Mouse (Mus musculus): ENCODE measurements around the gene Slc22a7. TPM values are rescaled to one million over a fixed set of nuclear protein-coding genes. Genes with fewer than 3 reads are reported as not detected.

The Slc22a7 gene
- total and polyA plus RNA-seq, 3 experiments: not detected

- Histone ChIP-seq H3K36me3 (replicated peaks) (no peaks in the 10 kb centered on the region), H3K9me3 (replicated peaks) (no peaks in the 10 kb centered on the region), H3K27me3 (ENCODE audit: insufficient read depth, low read length) (peaks cover 42% of the 10 kb centered on the region), H3K4me1 (ENCODE audit: insufficient read depth, low read depth, low read length) (no peaks in the 10 kb centered on the region), H3K4me3 (ENCODE audit: low read depth, low read length) (no peak overlapping the region)
- no peak for DNase-seq (ENCODE audit: low spot score)
- ATAC-seq (ENCODE audit: extremely low read depth, insufficient number of reproducible peaks, low FRiP score, poor library complexity, severe bottlenecking): no peak
- TF ChIP-seq TAL1 (conservative IDR thresholded peaks at IDR 0.05; ENCODE audit: low read depth, low read length) (no peak), GATA2 (IDR thresholded peaks at IDR 0.05; ENCODE audit: borderline replicate concordance, low read depth, low read length) (no peak), POLR2AphosphoS5 (IDR thresholded peaks at IDR 0.05; ENCODE audit: insufficient replicate concordance, low read depth, low read length) (no peak), CTCF (IDR thresholded peaks at IDR 0.05; ENCODE audit: low read depth, low read length) (no peak), GATA1 (IDR thresholded peaks at IDR 0.05; ENCODE audit: borderline replicate concordance, low read length) (no peak)
Observed at GRCm38 (mm10) chr17:46477286-46477685, 39.0 kb upstream of the Slc22a7 start.

GRCm38 (mm10) chr17:46476601-46477000, 38.3 kb upstream of the Slc22a7 start:
- Histone ChIP-seq H3K27me3 (ENCODE audit: insufficient read depth, low read length) (peaks cover 42% of the 10 kb centered on the region), H3K9me3 (replicated peaks) (no peaks in the 10 kb centered on the region), H3K4me1 (ENCODE audit: insufficient read depth, low read depth, low read length) (no peaks in the 10 kb centered on the region), H3K4me3 (ENCODE audit: low read depth, low read length) (no peak overlapping the region), H3K36me3 (replicated peaks) (no peaks in the 10 kb centered on the region)
- TF ChIP-seq GATA2 (IDR thresholded peaks at IDR 0.05; ENCODE audit: borderline replicate concordance, low read depth, low read length) (no peak), CTCF (IDR thresholded peaks at IDR 0.05; ENCODE audit: low read depth, low read length) (no peak), POLR2AphosphoS5 (IDR thresholded peaks at IDR 0.05; ENCODE audit: insufficient replicate concordance, low read depth, low read length) (no peak), TAL1 (conservative IDR thresholded peaks at IDR 0.05; ENCODE audit: low read depth, low read length) (no peak)
- no peak for ATAC-seq (ENCODE audit: extremely low read depth, insufficient number of reproducible peaks, low FRiP score, poor library complexity, severe bottlenecking)
- DNase-seq (ENCODE audit: low spot score): no peak

GRCm38 (mm10) chr17:46467830-46468229, 29.6 kb upstream of the Slc22a7 start:
- peaks cover 21% of the 10 kb centered on the region for H3K27me3 ChIP-seq (ENCODE audit: insufficient read depth, low read length)
- no peaks in the 10 kb centered on the region for H3K36me3 ChIP-seq (replicated peaks)
- no peak overlapping the region for H3K4me3 ChIP-seq (ENCODE audit: low read depth, low read length)
- no peaks in the 10 kb centered on the region for H3K9me3 ChIP-seq (replicated peaks)
- ATAC-seq (ENCODE audit: extremely low read depth, insufficient number of reproducible peaks, low FRiP score, poor library complexity, severe bottlenecking): no peak
- H3K4me1 ChIP-seq (ENCODE audit: insufficient read depth, low read depth, low read length): no peaks in the 10 kb centered on the region
- no peak for DNase-seq (ENCODE audit: low spot score)
- no peak for TF ChIP-seq CTCF (IDR thresholded peaks at IDR 0.05; ENCODE audit: low read depth, low read length)

GRCm38 (mm10) chr17:46462226-46462625, 24.0 kb upstream of the Slc22a7 start:
- H3K4me3 ChIP-seq (ENCODE audit: low read depth, low read length): no peak overlapping the region
- no peaks in the 10 kb centered on the region for H3K36me3 ChIP-seq (replicated peaks)
- DNase-seq (ENCODE audit: low spot score) (no peak), ATAC-seq (ENCODE audit: extremely low read depth, insufficient number of reproducible peaks, low FRiP score, poor library complexity, severe bottlenecking) (no peak)
- H3K9me3 ChIP-seq (replicated peaks): no peaks in the 10 kb centered on the region
- TF ChIP-seq POLR2AphosphoS5 (IDR thresholded peaks at IDR 0.05; ENCODE audit: insufficient replicate concordance, low read depth, low read length) (no peak), GATA2 (IDR thresholded peaks at IDR 0.05; ENCODE audit: borderline replicate concordance, low read depth, low read length) (no peak), CTCF (IDR thresholded peaks at IDR 0.05; ENCODE audit: low read depth, low read length) (no peak), GATA1 (IDR thresholded peaks at IDR 0.05; ENCODE audit: borderline replicate concordance, low read length) (no peak), TAL1 (conservative IDR thresholded peaks at IDR 0.05; ENCODE audit: low read depth, low read length) (no peak)
- H3K27me3 ChIP-seq (ENCODE audit: insufficient read depth, low read length): peaks cover 11% of the 10 kb centered on the region
- no peaks in the 10 kb centered on the region for H3K4me1 ChIP-seq (ENCODE audit: insufficient read depth, low read depth, low read length)

DNA sequence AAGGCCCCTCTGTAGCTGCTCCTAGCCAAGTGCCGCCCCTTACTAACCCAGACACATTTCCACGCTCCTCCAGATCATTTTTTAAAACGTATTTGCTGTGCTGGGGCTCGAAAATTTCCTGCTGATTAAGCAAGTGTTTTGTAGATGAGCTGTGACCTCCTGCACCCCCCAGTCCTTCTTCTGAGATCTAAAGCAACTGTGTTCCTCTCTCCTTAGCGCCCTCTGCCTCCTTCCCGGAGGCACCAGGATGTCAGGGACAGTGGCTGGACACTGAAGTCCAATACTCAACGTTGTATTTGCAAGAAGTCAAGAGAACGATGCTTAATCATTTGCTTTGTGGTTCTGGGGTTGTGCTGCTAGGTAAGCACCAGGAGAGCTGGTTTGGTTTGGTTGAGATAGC, 23.1 kb upstream of the Slc22a7 start:
- Histone ChIP-seq H3K36me3 (replicated peaks) (no peaks in the 10 kb centered on the region), H3K9me3 (replicated peaks) (no peaks in the 10 kb centered on the region), H3K4me1 (ENCODE audit: insufficient read depth, low read depth, low read length) (no peaks in the 10 kb centered on the region), H3K27me3 (ENCODE audit: insufficient read depth, low read length) (peaks cover 8% of the 10 kb centered on the region), H3K4me3 (ENCODE audit: low read depth, low read length) (no peak overlapping the region)
- TF ChIP-seq GATA2 (IDR thresholded peaks at IDR 0.05; ENCODE audit: borderline replicate concordance, low read depth, low read length): no peak
- no peak for TF ChIP-seq TAL1 (conservative IDR thresholded peaks at IDR 0.05; ENCODE audit: low read depth, low read length)
- TF ChIP-seq GATA1 (IDR thresholded peaks at IDR 0.05; ENCODE audit: borderline replicate concordance, low read length): no peak
- no peak for TF ChIP-seq CTCF (IDR thresholded peaks at IDR 0.05; ENCODE audit: low read depth, low read length)
- TF ChIP-seq POLR2AphosphoS5 (IDR thresholded peaks at IDR 0.05; ENCODE audit: insufficient replicate concordance, low read depth, low read length): no peak
- ATAC-seq (ENCODE audit: extremely low read depth, insufficient number of reproducible peaks, low FRiP score, poor library complexity, severe bottlenecking): no peak
- no peak for DNase-seq (ENCODE audit: low spot score)

- H3K4me3 ChIP-seq (ENCODE audit: low read depth, low read length): no peak overlapping the region
- DNase-seq (ENCODE audit: low spot score): no peak
- peaks cover 14% of the 10 kb centered on the region for H3K27me3 ChIP-seq (ENCODE audit: insufficient read depth, low read length)
- no peaks in the 10 kb centered on the region for H3K4me1 ChIP-seq (ENCODE audit: insufficient read depth, low read depth, low read length)
- no peak for ATAC-seq (ENCODE audit: extremely low read depth, insufficient number of reproducible peaks, low FRiP score, poor library complexity, severe bottlenecking)
- no peaks in the 10 kb centered on the region for H3K9me3 ChIP-seq (replicated peaks)
- TF ChIP-seq GATA2 (IDR thresholded peaks at IDR 0.05; ENCODE audit: borderline replicate concordance, low read depth, low read length): no peak
- TF ChIP-seq GATA1 (IDR thresholded peaks at IDR 0.05; ENCODE audit: borderline replicate concordance, low read length): no peak
- TF ChIP-seq POLR2AphosphoS5 (IDR thresholded peaks at IDR 0.05; ENCODE audit: insufficient replicate concordance, low read depth, low read length): no peak
- TF ChIP-seq CTCF (IDR thresholded peaks at IDR 0.05; ENCODE audit: low read depth, low read length): no peak
- no peak for TF ChIP-seq TAL1 (conservative IDR thresholded peaks at IDR 0.05; ENCODE audit: low read depth, low read length)
- no peaks in the 10 kb centered on the region for H3K36me3 ChIP-seq (replicated peaks)
Observed at GRCm38 (mm10) chr17:46460673-46461072, 22.4 kb upstream of the Slc22a7 start.

GRCm38 (mm10) chr17:46458439-46458838, 20.2 kb upstream of the Slc22a7 start:
- ATAC-seq (ENCODE audit: extremely low read depth, insufficient number of reproducible peaks, low FRiP score, poor library complexity, severe bottlenecking) (no peak), DNase-seq (ENCODE audit: low spot score) (no peak)
- no peaks in the 10 kb centered on the region for H3K9me3 ChIP-seq (replicated peaks)
- H3K4me3 ChIP-seq (ENCODE audit: low read depth, low read length): no peak overlapping the region
- H3K4me1 ChIP-seq (ENCODE audit: insufficient read depth, low read depth, low read length): no peaks in the 10 kb centered on the region
- TF ChIP-seq CTCF (IDR thresholded peaks at IDR 0.05; ENCODE audit: low read depth, low read length) (no peak), GATA2 (IDR thresholded peaks at IDR 0.05; ENCODE audit: borderline replicate concordance, low read depth, low read length) (no peak), GATA1 (IDR thresholded peaks at IDR 0.05; ENCODE audit: borderline replicate concordance, low read length) (no peak), TAL1 (conservative IDR thresholded peaks at IDR 0.05; ENCODE audit: low read depth, low read length) (no peak), POLR2AphosphoS5 (IDR thresholded peaks at IDR 0.05; ENCODE audit: insufficient replicate concordance, low read depth, low read length) (no peak)
- H3K27me3 ChIP-seq (ENCODE audit: insufficient read depth, low read length): peaks cover 28% of the 10 kb centered on the region
- H3K36me3 ChIP-seq (replicated peaks): no peaks in the 10 kb centered on the region
